Mouse (Mus musculus): ENCODE results near the gene Scly.

DNA sequence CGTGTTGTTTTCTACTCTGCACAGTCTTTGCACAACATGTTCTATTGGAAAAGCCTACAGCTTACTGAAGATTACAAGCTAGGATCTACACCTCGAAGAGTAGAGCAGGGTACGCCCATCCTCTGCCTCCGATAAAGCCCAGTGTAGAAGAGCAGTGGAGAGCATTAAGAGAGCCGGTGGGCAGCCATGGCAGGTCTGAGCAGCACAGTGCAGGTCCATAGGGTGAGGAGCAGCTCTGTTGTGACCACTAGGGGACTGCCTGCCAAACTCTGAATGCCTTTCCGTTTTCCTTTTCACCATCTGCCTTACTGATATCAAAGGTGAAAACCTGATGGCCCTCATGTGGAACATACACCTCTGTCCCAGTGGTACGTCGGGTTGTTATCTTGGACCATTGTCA is 46.2 kb upstream of the Scly start:
- TF ChIP-seq POLR2A (IDR thresholded peaks at IDR 0.05; ENCODE audit: low read depth, low read length): no peak
- TF ChIP-seq CTCF (IDR thresholded peaks at IDR 0.05; ENCODE audit: extremely low read depth, insufficient read length, insufficient replicate concordance, low read depth, low read length): peak; percentile 55; the same call in 1 of the 2 replicates

All from small intestine, adult 2 months (tissue).